Mouse (Mus musculus): ENCODE measurements around the gene Hist2h2bb. TPM values are rescaled to one million over a fixed set of nuclear protein-coding genes. Genes with fewer than 3 reads are reported as not detected.
"Not testable (repeated sequence)": the region's sequence is repeated elsewhere in the genome, so short reads cannot be mapped to it uniquely, and the experiment has no call there.

The Hist2h2bb gene
- 5.3 and 6.2 TPM in 2 replicates for polyA plus RNA-seq (2015; fragmentation: Nextera tagmentation; extraction: Ambion mirVana)

GRCm38 (mm10) chr3:96269511-96270474, at the start of gene Hist2h2bb:
TSS of gene Hist2h2bb (plus strand) at chr3:96269752.
- H3K4me2 ChIP-seq (ENCODE audit: low read depth, low read length): peak within 1 kb of the TSS; percentile 91
- H3K4me1 ChIP-seq (ENCODE audit: control insufficient read depth, insufficient read depth, low read length): peaks cover 7% of the 10 kb centered on the region
- peak within 1 kb of the TSS; percentile 73 for H3K9ac ChIP-seq (ENCODE audit: low read depth, low read length)
- H3K9me3 ChIP-seq (ENCODE audit: control insufficient read depth, low read length): no peaks in the 10 kb centered on the region
- no peaks in the 10 kb centered on the region for H3K36me3 ChIP-seq (ENCODE audit: control insufficient read depth, insufficient read depth, low read length)
- under 1% methylated on average over 45 of the region's 45 CpGs for WGBS
- H3K27ac ChIP-seq (ENCODE audit: low read length): peak within 1 kb of the TSS; percentile 93
- H3K27me3 ChIP-seq (replicated peaks; ENCODE audit: control insufficient read depth, insufficient read depth, low read length): no peaks in the 10 kb centered on the region
- peak; percentile 96 for ATAC-seq
- peak within 1 kb of the TSS; percentile 58 for H3K4me3 ChIP-seq (ENCODE audit: low read length)

GRCm38 (mm10) chr3:96220131-96220764, 49.3 kb upstream of the Hist2h2bb start:
- Histone ChIP-seq H3K9ac (ENCODE audit: low read depth, low read length) (peak overlapping the region; percentile 84), H3K4me3 (ENCODE audit: low read length) (peak overlapping the region; percentile 68), H3K4me1 (ENCODE audit: control insufficient read depth, insufficient read depth, low read length) (peaks cover 18% of the 10 kb centered on the region), H3K4me2 (ENCODE audit: low read depth, low read length) (peak overlapping the region; percentile 85), H3K27ac (ENCODE audit: low read length) (peak overlapping the region; percentile 100)
- H3K27me3 ChIP-seq (replicated peaks; ENCODE audit: control insufficient read depth, insufficient read depth, low read length); H3K9me3 ChIP-seq (ENCODE audit: control insufficient read depth, low read length); H3K36me3 ChIP-seq (ENCODE audit: control insufficient read depth, insufficient read depth, low read length): not testable (repeated sequence)
- under 1% methylated on average over 25 of the region's 47 CpGs for WGBS
- peak; percentile 28 for ATAC-seq

- H3K9me3 ChIP-seq (ENCODE audit: control insufficient read depth, low read length): no peaks in the 10 kb centered on the region
- H3K4me3 ChIP-seq (ENCODE audit: low read length): peak within 1 kb of the TSS; percentile 68
- peak within 1 kb of the TSS; percentile 100 for H3K27ac ChIP-seq (ENCODE audit: low read length)
- H3K36me3 ChIP-seq (ENCODE audit: control insufficient read depth, insufficient read depth, low read length): no peaks in the 10 kb centered on the region
- H3K4me1 ChIP-seq (ENCODE audit: control insufficient read depth, insufficient read depth, low read length): peaks cover 18% of the 10 kb centered on the region
- under 1% methylated on average over 43 of the region's 43 CpGs for WGBS
- H3K4me2 ChIP-seq (ENCODE audit: low read depth, low read length): peak within 1 kb of the TSS; percentile 85
- peak; percentile 94 for ATAC-seq
- H3K27me3 ChIP-seq (replicated peaks; ENCODE audit: control insufficient read depth, insufficient read depth, low read length): no peaks in the 10 kb centered on the region
- peak within 1 kb of the TSS; percentile 84 for H3K9ac ChIP-seq (ENCODE audit: low read depth, low read length)
Measured at GRCm38 (mm10) chr3:96220765-96221639, 48.5 kb upstream of the Hist2h2bb start, which contains the start of the genes Hist2h2ac and Hist2h2be. TSS of gene Hist2h2ac (minus strand) at chr3:96220880. TSS of gene Hist2h2be (plus strand) at chr3:96221119.

GRCm38 (mm10) chr3:96221640-96222038, 47.9 kb upstream of the Hist2h2bb start:
- H3K4me2 ChIP-seq (ENCODE audit: low read depth, low read length): peak overlapping the region; percentile 85
- ATAC-seq: no peak
- 27% methylated on average over 9 of the region's 9 CpGs for WGBS

GRCm38 (mm10) chr3:96222774-96223173, 46.8 kb upstream of the Hist2h2bb start:
- Histone ChIP-seq H3K4me1 (ENCODE audit: control insufficient read depth, insufficient read depth, low read length) (peaks cover 18% of the 10 kb centered on the region), H3K4me3 (ENCODE audit: low read length) (peak overlapping the region; percentile 68), H3K9ac (ENCODE audit: low read depth, low read length) (no peak overlapping the region)

More at GRCm38 (mm10) chr3:96221640-96222038, 47.9 kb upstream of the Hist2h2bb start:
- Histone ChIP-seq H3K36me3 (ENCODE audit: control insufficient read depth, insufficient read depth, low read length) (no peaks in the 10 kb centered on the region), H3K4me3 (ENCODE audit: low read length) (peak overlapping the region; percentile 68), H3K27ac (ENCODE audit: low read length) (peak overlapping the region; percentile 100), H3K27me3 (replicated peaks; ENCODE audit: control insufficient read depth, insufficient read depth, low read length) (no peaks in the 10 kb centered on the region), H3K4me1 (ENCODE audit: control insufficient read depth, insufficient read depth, low read length) (peaks cover 18% of the 10 kb centered on the region), H3K9ac (ENCODE audit: low read depth, low read length) (peak overlapping the region; percentile 74), H3K9me3 (ENCODE audit: control insufficient read depth, low read length) (no peaks in the 10 kb centered on the region)

GRCm38 (mm10) chr3:96225421-96225820, 44.1 kb upstream of the Hist2h2bb start:
- no peak for ATAC-seq
- peaks cover 16% of the 10 kb centered on the region for H3K4me1 ChIP-seq (ENCODE audit: control insufficient read depth, insufficient read depth, low read length)
- H3K9ac ChIP-seq (ENCODE audit: low read depth, low read length): no peak overlapping the region
- no peaks in the 10 kb centered on the region for H3K9me3 ChIP-seq (ENCODE audit: control insufficient read depth, low read length)
- H3K27ac ChIP-seq (ENCODE audit: low read length): no peak overlapping the region
- WGBS: 46% methylated on average over 2 of the region's 2 CpGs
- no peaks in the 10 kb centered on the region for H3K36me3 ChIP-seq (ENCODE audit: control insufficient read depth, insufficient read depth, low read length)
- no peaks in the 10 kb centered on the region for H3K27me3 ChIP-seq (replicated peaks; ENCODE audit: control insufficient read depth, insufficient read depth, low read length)
- H3K4me3 ChIP-seq (ENCODE audit: low read length): no peak overlapping the region
- no peak overlapping the region for H3K4me2 ChIP-seq (ENCODE audit: low read depth, low read length)

More at GRCm38 (mm10) chr3:96222774-96223173, 46.8 kb upstream of the Hist2h2bb start:
- H3K9me3 ChIP-seq (ENCODE audit: control insufficient read depth, low read length): no peaks in the 10 kb centered on the region
- peak overlapping the region; percentile 85 for H3K4me2 ChIP-seq (ENCODE audit: low read depth, low read length)
- 84% methylated on average over 4 of the region's 4 CpGs for WGBS
- no peaks in the 10 kb centered on the region for H3K27me3 ChIP-seq (replicated peaks; ENCODE audit: control insufficient read depth, insufficient read depth, low read length)
- H3K36me3 ChIP-seq (ENCODE audit: control insufficient read depth, insufficient read depth, low read length): no peaks in the 10 kb centered on the region
- no peak overlapping the region for H3K27ac ChIP-seq (ENCODE audit: low read length)
- no peak for ATAC-seq

GRCm38 (mm10) chr3:96226695-96227648, 42.6 kb upstream of the Hist2h2bb start:
- no peak for ATAC-seq
- WGBS: 50% methylated on average over 8 of the region's 8 CpGs
- no peak overlapping the region for H3K27ac ChIP-seq (ENCODE audit: low read length)
- H3K4me2 ChIP-seq (ENCODE audit: low read depth, low read length): no peak overlapping the region
- H3K9me3 ChIP-seq (ENCODE audit: control insufficient read depth, low read length): no peaks in the 10 kb centered on the region
- no peaks in the 10 kb centered on the region for H3K36me3 ChIP-seq (ENCODE audit: control insufficient read depth, insufficient read depth, low read length)
- peaks cover 9% of the 10 kb centered on the region; the same call in 1 of the 2 replicates for H3K4me1 ChIP-seq (ENCODE audit: control insufficient read depth, insufficient read depth, low read length)
- no peaks in the 10 kb centered on the region for H3K27me3 ChIP-seq (replicated peaks; ENCODE audit: control insufficient read depth, insufficient read depth, low read length)
- H3K4me3 ChIP-seq (ENCODE audit: low read length): no peak overlapping the region
- H3K9ac ChIP-seq (ENCODE audit: low read depth, low read length): no peak overlapping the region; the same call in 1 of the 2 replicates

- no peak overlapping the region for H3K9ac ChIP-seq (ENCODE audit: low read depth, low read length)
- WGBS: 66% methylated on average over 2 of the region's 2 CpGs
- no peak overlapping the region for H3K27ac ChIP-seq (ENCODE audit: low read length)
- no peaks in the 10 kb centered on the region for H3K27me3 ChIP-seq (replicated peaks; ENCODE audit: control insufficient read depth, insufficient read depth, low read length)
- no peaks in the 10 kb centered on the region for H3K9me3 ChIP-seq (ENCODE audit: control insufficient read depth, low read length)
- H3K4me2 ChIP-seq (ENCODE audit: low read depth, low read length): no peak overlapping the region
- no peak overlapping the region for H3K4me3 ChIP-seq (ENCODE audit: low read length)
- H3K36me3 ChIP-seq (ENCODE audit: control insufficient read depth, insufficient read depth, low read length): no peaks in the 10 kb centered on the region
- H3K4me1 ChIP-seq (ENCODE audit: control insufficient read depth, insufficient read depth, low read length): no peaks in the 10 kb centered on the region
- ATAC-seq: peak; percentile 19; the same call in 1 of the 2 replicates
Measured at GRCm38 (mm10) chr3:96228828-96229227, 40.7 kb upstream of the Hist2h2bb start.

All from intestine, embryonic 16.5 days (tissue).